Mouse (Mus musculus): Measurements from ENCODE around the gene Lasp1. TPM values are rescaled to one million over a fixed set of nuclear protein-coding genes. Genes with fewer than 3 reads are reported as not detected.
"Not testable (repeated sequence)": the region's sequence is repeated elsewhere in the genome, so short reads cannot be mapped to it uniquely, and the experiment has no call there.

Lasp1 gene
- total RNA-seq, 2 experiments from 2014 or later = 37.7 to 40.7 TPM

- intact Hi-C loops (cut with DNase I) = loop anchor here (10.0 kb wide), 1 partner anchor 414 kb away; the partner anchor contains the start of gene Cdk12
- DNase-seq = not testable (repeated sequence)
These were observed 7.9 kb upstream of the Lasp1 start for GRCm38 (mm10) chr11:97790778-97791438.

DNA sequence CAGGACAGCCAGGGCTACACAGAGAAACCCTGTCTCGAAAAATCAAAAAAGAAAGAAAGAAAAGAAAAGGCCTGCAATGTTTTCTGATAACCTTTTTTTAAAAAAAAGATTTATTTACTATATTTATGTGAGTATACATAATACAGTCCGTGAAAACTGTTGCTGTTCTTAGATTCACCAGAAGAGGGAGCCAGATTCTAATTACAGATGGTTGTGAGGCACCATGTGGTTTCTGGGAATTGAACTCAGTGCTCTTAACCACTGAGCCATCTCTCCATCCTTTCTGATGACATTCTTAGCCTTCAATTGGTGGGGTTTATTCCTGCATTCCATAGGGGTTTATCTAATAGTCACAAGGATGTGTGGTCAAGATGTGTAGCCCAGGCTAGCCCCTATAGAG lies 5.6 kb upstream of the Lasp1 start:
- intact Hi-C loops (cut with DNase I) = loop anchor here (1.0 to 10.0 kb wide), 3 partner anchors 91 to 412 kb away; partner anchors contain the start of genes Cdk12 and Fbxo47
- peak in 1 of 2 experiments; percentile 41 for DNase-seq

DNA sequence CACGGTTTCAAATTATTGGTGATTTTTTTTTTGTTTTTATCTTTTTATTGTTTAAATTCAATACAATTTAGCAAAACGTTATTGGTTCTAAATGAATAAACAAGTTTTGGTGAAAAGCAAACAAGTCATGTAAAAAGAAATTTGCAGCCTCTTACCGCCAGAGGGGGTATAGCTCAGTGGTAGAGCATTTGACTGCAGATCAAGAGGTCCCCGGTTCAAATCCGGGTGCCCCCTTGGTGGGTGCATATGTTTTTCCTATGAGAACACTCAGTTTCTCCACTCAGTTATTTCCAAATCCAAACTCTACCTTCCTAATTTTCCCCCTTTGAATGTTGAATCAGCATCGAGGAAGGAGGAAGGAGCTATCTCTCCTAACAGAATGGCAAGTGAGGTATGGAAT lies 1.9 kb upstream of the Lasp1 start:
- DNase-seq = peak; percentile 74 to 78
- intact Hi-C loops (cut with DNase I) = loop anchor here (10.0 kb wide), 1 partner anchor 408 kb away; the partner anchor contains the start of gene Cdk12

DNA sequence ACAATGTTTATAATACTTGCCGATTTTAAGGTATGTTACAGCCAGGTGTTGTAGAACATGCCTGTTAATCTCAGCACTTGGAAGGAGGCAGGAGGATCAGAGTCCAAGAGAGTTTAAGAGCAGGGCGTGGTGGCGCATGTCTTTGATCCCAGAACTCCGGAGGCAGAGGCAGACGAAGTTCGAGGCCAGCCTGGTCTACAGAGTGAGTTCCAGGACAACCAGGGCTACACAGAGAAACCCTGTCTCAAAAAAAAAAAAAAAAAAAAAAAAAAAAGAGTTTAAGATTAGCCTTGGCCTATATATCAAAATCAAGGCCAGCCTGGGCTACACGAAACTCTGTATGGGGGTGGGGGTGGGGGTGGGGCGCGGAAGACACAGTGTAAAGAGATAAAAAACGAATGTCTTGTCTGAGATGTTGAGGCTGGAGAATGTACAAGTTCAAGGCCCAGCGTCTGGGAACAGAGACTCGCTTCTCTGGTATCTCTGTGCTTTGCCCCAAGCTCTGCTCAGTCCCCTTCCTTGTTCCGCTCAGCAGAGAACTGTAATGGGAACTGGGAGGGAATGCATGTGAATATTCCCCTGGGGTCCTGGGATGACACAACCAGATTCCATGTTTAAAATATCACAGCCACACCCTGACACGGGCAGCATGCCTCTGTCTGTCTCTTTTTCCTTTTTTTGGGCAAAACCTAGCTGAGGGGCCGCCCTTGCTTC lies 1.3 kb upstream of the Lasp1 start:
- intact Hi-C loops (cut with DNase I) = loop anchor here (1.0 to 10.0 kb wide), 3 partner anchors 44 to 407 kb away; partner anchors contain the start of gene Cdk12
- no peak for DNase-seq

DNA sequence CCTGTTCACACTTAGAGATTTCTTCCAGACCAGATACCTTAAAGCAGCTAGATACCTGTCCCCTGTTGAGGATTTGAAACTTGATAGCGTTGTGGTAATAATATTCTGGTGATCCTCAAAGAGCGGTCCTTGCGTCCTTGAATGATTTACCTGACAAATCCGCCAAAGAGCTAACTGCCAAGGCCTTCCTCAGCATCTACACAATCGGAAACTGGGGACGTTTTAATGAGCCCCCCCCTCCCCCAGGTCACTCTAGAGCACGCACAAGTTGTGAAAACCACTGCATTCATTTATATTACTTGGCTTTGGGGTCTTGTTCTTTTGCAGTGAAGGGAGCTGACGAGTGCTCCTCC lies 741 bp upstream of the Lasp1 start:
- intact Hi-C loops (cut with DNase I) = loop anchor here (1.0 to 10.0 kb wide), 3 partner anchors 43 to 407 kb away; partner anchors contain the start of gene Cdk12

GRCm38 (mm10) chr11:97799146-97799993 lies 570 bp downstream of the Lasp1 start:
- intact Hi-C loops (cut with DNase I) = loop anchor here (10.0 kb wide), 1 partner anchor 405 kb away; the partner anchor contains the start of gene Cdk12

More for the DNA sequence above, 741 bp upstream of the Lasp1 start:
- DNase-seq = no peak

DNA sequence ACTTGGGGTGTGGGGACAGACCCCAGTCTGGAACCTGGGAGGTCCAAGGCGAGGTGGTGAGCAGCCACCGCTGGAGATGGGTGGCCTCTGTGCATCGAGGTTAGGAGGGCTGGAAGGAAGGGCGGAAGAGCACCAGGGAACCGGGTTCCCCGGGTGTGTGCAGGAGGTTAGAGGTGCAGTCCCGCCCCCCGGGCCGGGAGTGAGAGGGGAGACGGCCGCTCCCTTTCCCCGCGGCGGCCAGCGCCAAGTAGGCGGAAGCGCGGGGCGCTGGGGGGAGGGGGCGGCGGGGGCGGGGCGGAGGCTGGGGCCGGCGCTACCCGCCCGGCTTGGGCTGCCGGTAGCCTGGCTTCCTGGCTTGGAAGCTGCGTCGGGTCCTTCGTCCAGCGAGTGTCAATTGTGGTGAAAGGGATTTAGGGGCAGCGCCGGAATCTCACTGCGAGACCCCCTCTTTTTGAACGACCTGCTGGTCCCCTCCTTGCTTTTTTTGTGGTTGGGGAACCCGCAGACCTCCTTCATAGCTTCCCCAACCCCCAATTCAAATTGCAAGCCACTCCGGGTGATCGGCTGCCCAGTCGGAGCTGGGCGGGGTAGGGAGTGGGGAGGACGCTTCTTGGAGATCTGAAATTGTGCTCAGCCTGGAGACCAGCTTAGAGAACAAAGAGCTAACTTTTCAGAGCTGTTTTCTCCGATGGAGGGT lies 1.3 kb downstream of the Lasp1 start:
- DNase-seq = peak; percentile 75 to 84
- intact Hi-C loops (cut with DNase I) = loop anchor here (2.0 to 10.0 kb wide), 2 partner anchors 23 to 405 kb away; partner anchors contain the start of gene Cdk12

More at GRCm38 (mm10) chr11:97799146-97799993, 570 bp downstream of the Lasp1 start:
- peak; percentile 85 to 92 for DNase-seq

GRCm38 (mm10) chr11:97800691-97801408 lies 2.0 kb downstream of the Lasp1 start:
- peak in 1 of 2 experiments; percentile 26 for DNase-seq
- intact Hi-C loops (cut with DNase I) = loop anchor here (2.0 kb wide), 1 partner anchor 22 kb away; no protein-coding TSS in a partner anchor

DNA sequence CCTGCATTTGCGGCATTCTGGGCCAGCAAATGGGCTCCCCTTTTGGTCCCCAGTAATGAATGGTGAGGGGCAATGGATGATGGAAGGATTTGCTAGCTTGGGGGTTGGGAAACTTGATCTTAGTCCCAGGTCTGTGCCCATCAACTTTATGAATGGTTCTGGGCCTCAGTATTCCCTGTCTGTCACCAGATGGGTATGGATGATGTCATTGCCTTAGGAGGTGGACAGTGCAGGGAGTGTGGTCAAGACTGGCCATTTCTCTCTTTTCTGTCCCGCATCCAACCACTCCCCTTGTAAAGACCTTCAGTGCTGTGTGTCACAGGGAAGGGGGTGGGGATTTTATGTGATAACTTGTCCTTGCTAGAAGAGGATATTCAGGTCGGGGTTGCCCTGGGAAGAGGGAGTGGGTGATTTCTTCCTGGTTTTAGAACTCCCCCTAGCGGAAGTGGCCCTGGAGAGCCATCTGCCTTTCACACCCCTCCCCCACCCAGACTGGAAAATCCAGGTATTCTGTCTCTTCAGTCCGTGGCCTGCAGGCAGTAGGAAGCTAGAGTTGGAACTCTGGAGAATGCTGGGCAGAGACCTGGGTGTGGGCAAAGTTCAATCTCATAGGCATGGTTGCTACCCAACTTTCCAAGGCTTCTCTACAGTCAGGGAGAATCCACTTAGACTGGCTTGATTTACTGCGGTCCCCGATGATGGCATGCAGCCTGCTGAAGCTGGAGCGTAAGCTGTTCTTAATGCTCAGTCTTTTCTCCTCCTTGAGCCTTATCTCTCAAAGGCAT lies 2.8 kb downstream of the Lasp1 start:
- DNase-seq = peak in 1 of 2 experiments; percentile 26
- intact Hi-C loops (cut with DNase I) = loop anchor here (2.0 kb wide), 1 partner anchor 21 kb away; no protein-coding TSS in a partner anchor

DNA sequence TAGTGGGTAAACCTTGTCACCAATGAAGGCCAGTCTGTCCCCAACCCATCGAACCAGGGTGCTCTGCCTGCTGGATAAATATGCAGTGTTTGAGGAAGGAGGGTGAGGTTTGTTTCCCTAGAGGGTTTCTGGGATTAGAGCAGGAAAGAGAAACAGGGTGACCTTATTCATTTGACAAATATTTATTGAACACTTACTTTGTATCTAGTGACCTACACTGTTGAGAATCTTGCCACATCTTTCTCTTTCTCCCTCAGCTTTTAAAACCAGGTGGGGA lies 3.3 kb downstream of the Lasp1 start:
- DNase-seq = no peak
- intact Hi-C loops (cut with DNase I) = no loop called here

DNA sequence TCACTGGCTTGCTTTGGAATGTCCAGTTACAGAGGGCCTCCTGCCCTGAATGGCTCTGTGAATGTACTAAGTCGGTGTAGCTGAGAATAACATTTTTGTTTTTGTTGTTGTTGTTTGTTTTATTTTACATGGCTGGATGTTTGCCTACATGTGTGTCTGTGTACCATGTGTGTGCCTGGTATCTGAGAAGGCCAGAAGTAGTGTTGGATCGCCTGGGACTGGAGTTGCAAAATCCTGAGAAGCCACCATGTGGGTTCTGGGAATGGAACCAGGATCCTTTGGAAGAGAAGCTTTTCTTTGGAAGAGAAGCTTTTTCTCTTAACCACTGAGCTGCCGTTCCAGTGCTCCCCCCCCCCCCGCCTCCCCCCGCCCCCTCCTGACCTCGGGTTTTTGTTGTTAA lies 3.7 kb downstream of the Lasp1 start:
- intact Hi-C loops (cut with DNase I) = no loop called here
- DNase-seq = no peak

DNA sequence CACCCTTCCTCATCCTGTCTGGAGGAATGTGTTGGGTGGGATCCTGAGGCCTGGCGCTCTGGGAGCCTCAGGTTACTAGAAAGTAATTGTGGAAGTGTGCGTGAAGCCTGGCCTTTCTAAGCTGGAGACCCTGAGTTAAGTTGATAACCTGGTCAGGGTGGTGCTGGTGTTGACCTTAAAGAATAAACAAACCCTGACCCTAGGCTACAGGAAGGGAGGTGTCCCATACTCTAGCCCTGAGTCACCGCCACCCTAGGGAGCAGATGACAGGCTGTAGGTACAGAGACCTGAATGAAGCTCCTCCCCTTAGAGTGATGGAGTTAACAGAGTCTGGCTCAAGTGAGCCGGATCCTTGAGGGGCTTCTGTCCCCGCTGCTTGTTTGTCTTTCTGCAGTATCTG lies 5.0 kb downstream of the Lasp1 start:
- DNase-seq = no peak
- intact Hi-C loops (cut with DNase I) = no loop called here

DNA sequence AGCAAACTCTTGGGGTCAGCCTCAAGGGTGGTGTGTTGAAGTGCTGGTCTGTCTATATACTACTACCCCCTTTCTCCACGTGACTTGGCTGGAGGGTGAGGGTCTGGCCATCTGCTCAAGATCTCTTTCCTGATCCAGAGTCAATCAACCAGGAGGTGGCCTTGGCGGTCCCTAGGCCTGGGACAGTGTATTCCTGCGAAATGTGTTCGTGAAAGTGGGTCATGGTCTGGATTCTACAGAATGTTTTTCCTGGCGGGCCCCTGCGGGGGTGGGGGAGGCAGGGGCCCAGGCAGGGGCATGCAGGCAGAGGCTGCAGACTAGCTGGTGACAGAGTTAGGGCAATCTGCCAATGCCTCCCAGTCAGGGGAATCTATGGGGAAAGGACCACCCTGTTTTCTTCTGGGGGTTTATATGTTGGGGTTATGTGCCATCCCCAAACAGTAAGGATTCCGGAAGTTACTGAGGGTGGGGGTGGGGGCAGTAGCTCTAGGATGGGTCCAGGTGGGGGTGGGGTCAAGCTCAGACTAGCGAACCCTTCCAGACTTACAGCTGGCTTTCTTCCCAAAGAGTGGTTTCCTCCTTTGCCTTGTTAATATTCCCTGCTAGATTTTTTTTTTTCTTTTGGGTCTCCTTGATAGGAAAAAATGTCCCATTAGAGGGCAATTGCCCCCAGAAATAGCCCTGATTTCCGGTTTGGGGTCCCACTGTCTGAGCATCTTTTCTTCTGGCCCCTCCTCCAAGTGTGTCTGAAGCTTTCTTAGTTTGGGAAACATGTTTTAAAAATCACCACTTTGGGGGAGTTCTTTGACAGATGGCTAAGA lies 6.3 kb downstream of the Lasp1 start:
- intact Hi-C loops (cut with DNase I) = no loop called here
- DNase-seq = no peak

- intact Hi-C loops (cut with DNase I) = no loop called here
- no peak for DNase-seq
These were observed 7.1 kb downstream of the Lasp1 start for GRCm38 (mm10) chr11:97805662-97806612.

GRCm38 (mm10) chr11:97806613-97806964 lies 7.8 kb downstream of the Lasp1 start:
- DNase-seq = no peak
- intact Hi-C loops (cut with DNase I) = no loop called here

DNA sequence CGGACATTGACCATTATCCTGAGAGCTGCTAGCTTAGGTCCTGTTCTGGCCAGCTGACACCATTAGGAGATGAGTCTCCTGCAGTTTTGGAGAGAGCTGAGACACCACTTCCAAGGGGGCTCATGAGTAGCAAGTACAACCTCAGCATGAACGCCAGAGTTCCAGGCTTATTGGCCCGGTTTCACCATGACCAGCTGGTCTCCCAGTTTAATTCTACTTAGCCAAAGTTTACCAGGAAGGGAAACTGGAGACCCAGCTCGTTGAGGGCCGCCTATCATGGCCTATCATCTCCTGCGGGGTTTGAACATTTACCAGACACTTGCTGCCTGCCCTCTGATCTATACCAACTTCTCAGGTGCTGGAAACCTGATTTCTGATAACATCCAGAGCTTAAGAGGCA lies 8.8 kb downstream of the Lasp1 start:
- peak in 1 of 2 experiments; percentile 62 for DNase-seq
- intact Hi-C loops (cut with DNase I) = no loop called here

DNA sequence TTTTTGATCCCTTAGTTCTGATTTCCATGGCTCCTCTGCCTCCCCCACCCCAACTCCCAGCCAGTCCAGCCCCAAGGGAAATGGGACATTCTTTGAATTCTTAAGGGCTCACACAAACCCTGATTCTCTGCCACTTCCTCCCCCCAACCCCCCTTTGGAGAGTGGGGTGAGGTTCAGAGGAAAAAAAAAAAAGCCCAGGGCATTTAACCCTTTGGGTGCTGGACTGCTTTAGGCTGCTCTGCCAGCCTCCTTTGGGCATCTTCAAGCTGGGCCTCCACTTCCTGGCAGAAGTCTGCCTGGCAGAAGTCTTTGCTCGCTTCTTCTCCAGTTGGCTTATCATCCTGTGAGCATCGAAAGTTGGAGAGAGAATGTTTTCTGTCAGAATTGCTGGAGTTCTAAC lies 9.3 kb downstream of the Lasp1 start:
- intact Hi-C loops (cut with DNase I) = no loop called here
- DNase-seq = peak in 1 of 2 experiments; percentile 60
